Mouse (Mus musculus): ENCODE data around the gene Pcsk4.

Gene Pcsk4

DNA sequence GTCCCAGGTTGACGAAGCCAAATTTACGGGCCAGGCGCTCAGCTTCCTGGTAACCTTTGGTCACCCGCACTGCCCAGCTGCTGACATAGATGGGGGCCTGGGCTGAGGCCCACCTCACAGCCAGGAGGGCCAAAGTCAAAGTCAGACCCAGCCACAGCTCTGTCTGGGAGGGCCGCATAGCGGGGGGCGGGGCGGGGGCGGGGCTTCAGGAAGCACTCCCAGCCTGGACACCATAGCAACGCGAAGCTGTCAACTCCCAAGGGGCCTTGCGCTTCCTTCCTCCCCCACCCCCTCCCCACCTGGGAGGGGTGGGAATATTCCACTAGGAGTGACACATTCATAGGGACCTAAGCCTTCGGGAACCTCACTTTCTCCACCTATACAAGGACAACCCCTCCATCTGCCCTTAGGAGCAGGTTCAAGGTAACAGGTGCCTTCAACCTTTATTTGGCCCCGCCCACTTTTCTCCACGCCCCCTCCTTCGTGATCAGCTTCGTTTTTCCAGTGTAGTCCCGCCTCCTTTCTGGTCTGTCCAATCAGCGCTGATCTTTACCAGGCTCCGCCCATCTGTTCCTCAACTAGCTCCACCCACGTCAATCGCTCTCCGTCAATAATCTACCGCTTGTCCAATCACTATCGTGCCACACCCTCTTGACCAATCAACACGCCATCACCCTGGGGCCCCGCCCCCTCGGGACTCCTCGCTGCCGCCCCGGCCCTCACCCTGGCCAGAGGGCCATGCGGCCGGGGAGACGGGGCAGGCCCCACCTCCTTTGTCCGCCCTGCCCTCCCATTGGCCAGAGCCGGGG is at the start of gene Pcsk4, which contains the start of gene Reep6:
Pcsk4 (minus strand) TSS at position 226 of the 809 bp plus-strand sequence.
Reep6 (plus strand) TSS at position 681 of the 809 bp plus-strand sequence.
- peak; percentile 94 to 95 for DNase-seq (ENCODE audit: low spot score in 2 of 2)

DNA sequence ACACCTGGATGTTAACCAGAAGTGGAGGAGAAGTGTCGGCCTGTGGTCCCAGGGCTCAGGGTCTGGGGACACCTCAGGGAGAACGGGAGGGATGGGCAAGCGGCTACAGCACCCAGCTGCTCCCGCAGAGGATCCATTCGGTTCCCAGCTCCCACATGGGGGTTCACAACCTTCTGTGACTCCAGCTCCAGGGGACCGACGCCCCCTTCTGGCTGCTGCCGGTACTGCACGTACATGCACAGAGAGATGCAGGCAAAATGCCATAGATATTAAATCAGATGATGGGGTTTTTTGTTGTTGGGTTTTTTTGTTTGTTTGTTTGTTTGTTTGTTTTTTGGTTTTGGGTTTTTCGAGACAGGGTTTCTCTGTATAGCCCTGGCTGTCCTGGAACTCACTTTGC is 48.4 kb upstream of the Pcsk4 start:
- no peak for DNase-seq (ENCODE audit: low spot score in 2 of 2)

DNA sequence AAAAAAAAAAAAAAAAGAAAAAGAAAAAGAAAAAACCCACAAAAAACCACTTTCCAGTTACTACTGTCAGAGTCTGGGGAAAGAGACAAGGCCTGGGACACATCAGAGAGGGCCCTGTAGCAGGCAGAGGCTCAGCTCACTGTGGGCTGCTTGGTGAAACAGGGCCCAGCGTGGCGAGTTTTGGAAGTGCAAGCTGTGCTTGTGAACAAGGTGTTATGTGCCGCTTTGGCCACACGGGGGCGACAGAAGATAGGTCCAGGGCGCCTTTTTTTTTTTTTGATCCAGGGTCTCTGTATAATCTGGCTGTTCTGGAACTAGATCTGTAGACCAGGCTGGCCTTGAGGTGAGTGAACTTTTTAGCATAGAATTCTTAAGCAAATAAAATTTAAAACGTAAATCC is 46.9 kb upstream of the Pcsk4 start:
- peak; percentile 80 to 82 for DNase-seq (ENCODE audit: low spot score in 2 of 2)

DNA sequence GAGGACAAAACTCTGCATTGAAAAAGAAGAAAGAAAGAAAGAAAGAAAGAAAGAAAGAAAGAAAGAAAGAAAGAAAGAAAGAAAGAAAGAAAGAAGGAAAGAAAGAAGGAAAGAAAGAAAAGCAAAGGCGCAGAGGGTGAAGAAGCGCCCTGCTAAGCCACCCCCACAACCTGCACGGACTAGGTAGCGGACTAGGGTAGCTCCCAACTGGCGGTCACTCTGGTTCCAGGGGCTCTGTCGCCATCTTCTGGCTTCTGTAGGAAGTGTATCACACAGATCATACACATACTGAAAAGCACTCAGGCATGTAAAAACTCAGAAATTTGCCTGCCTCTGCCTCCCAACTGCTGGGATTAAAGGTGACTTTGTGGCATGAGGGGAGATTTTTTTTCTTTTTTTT is 44.8 kb upstream of the Pcsk4 start:
- DNase-seq (ENCODE audit: low spot score in 2 of 2) = peak in 1 of 2 experiments; percentile 73

DNA sequence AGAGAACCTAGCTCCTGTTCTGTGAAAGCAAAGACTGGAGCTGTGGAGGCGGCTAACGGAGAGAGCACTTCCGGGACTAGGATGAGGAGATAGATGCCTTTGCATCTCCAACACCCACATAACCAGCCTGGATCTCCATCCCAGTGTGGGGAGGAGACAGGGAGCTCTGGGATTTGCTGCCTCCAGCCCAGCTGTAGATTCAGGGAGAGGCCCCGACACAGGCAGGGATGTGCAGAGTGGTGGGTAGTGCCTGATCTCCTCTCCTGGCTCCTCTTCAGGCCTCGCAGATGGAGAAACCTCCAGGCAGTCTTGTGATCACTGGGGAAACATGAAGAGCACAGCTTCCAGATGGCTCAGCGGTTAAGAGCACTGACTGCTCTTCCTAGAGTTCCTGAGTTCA is 43.4 kb upstream of the Pcsk4 start:
- DNase-seq (ENCODE audit: low spot score in 2 of 2) = peak; percentile 47 to 65

DNA sequence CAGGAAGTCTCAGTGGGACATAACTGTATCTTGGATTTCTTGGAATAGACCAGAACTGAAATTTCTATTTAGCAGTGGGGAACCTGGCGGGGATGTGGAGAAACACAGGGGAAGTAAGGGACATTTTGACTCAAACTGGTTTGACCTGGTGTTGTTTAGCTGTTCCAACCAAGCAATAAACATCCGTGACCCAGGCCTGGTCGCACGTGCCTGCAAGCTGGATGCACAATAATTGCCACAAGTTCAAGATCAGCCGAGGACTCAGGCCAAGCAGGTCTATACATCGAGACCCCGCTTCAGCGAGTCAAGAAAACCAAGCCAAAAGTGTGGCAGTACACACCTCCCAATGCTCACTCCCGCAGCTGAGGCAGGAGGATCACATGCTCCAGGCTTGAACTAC is 42.7 kb upstream of the Pcsk4 start:
- DNase-seq (ENCODE audit: low spot score in 2 of 2) = no peak

DNA sequence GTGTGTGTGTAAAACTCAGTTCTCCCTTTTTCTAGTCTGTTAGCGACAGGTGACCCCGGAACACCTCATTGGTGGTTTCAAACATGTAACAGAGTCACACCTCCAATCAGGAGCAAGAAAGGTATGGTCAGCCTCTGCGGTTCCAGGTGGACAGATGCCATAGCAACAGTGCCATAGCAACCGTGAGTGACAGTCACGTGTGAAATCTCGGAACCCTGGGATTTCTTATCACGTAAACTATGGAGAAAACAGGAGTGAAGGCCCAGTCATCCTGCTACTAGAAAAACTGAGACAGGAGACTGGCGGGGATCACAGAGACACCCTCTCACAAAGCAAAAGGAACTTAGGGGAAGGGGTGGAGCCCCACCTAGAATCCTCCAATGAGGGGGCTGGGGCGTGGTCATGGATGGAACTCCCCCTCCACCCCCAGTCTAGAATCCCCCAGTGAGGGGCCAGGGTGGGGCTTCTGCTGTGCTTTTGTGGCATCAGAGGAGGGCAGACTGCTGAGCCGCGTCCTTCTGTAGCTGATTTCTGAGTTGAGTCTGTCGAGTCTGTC is 42.2 kb upstream of the Pcsk4 start:
- DNase-seq (ENCODE audit: low spot score in 2 of 2) = peak; percentile 56 to 63

DNA sequence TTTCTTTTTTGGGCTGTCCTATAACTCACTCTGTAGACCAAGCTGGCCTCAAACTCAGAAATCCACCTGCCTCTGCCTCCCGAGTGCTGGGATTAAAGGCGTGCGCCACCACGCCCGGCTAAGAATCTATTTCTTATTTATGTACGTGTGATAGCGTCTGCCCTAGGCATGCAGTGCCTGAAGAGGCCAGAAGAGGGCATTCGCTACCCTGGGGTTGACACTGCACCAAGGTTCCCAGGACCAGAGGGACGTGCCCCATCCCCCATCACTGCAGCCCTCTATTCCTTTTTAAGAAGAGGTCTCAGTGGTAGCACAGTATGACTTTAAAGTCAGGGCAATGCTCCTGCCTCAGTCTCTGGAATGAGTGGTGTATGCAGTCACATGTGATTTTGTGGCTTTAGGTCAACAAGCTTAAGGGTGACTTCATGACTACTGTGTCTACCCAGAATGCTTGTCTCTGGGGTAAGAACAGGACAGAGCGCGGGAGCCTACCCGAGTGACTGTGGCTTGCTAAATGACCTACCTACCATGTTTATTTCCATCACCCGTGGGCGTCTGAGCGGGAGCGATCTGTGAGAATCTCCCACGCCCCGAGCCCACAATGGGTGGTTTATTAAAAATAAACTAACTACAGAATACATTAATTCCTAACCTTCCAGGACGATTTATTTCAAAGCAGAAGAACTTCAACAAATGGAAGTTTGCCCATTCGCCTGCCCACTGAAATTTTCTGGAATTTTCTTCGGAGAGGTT is 40.9 kb upstream of the Pcsk4 start:
- DNase-seq (ENCODE audit: low spot score in 2 of 2) = peak in 1 of 2 experiments; percentile 71

DNA sequence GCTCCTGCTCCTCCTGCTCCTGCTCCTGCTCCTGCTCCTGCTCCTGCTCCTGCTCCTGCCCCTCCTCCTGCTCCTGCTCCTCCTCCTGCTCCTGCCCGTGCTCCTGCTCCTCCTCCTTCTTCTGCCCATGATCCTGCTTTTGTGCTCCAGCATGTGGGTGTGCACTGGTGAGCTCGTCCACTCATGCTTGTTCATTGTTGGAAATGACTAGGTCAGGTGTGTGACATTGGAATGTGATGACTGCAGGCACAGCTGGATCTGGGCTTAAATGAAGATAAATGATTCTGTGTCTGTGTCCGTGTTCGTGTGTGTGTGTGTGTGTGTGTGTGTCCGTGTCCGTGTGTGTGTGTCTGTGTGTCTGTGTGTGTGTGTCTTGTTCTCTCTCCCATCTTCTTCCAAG is 39.1 kb upstream of the Pcsk4 start:
- DNase-seq (ENCODE audit: low spot score in 2 of 2) = no peak

DNA sequence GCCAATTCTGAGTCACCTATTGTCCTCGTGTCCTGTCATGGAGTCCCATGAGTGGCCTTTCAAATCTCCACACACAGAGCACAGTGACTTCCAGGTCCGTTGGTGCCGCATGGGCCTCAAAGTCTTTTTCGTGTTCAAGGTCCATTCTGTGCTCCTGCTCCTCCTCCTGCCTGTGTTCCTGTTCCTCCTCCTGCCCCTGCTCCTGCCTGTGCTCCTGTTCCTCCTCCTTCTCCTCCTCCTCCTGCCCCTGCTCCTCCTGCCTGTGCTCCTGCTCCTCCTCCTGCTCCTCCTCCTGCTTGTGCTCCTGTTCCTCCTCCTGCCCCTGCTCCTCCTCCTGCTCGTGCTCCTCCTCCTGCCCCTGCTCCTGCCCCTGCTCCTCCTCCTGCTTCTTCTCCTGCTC is 38.7 kb upstream of the Pcsk4 start:
- DNase-seq (ENCODE audit: low spot score in 2 of 2) = no peak

DNA sequence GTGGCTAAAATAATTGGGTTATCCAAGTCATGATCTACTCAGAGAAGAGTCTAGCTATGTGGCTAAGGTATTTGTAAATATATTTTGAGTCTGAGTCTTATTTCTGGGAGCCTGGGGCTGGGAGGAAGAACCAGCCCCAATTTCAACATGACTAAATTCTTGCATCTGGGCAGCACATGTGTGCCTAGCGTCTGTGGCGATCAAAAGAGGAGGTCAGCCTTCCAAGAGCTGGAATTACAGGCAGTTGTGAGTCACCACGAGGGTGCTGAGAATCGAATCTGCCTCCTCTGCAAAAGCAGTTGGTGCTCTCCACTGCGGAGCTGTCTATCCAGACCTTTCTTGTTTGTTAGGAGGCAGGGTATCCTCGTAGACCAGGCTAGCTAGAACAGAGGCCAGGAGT is 36.4 kb upstream of the Pcsk4 start:
- no peak for DNase-seq (ENCODE audit: low spot score in 2 of 2)

DNA sequence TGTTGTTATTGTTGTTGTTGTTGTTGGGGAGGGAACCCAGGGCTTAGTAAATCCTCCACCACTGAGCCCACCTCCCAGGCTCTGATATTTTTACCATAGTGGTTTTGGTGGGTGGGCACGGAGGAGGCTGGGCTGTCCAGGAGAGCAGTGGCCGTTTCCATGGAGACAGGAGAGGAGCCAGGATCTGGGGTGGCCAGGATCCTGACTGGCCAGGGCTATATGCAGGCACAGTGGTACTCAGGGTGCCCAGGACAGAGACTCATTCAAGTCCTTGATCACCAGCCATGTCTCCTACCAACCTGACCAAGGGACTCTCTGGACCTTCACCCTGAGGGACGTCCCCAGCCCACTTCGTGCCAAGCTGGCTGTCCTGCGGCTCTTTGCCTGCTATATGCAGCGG is 34.4 kb upstream of the Pcsk4 start:
- DNase-seq (ENCODE audit: low spot score in 2 of 2) = no peak

DNA sequence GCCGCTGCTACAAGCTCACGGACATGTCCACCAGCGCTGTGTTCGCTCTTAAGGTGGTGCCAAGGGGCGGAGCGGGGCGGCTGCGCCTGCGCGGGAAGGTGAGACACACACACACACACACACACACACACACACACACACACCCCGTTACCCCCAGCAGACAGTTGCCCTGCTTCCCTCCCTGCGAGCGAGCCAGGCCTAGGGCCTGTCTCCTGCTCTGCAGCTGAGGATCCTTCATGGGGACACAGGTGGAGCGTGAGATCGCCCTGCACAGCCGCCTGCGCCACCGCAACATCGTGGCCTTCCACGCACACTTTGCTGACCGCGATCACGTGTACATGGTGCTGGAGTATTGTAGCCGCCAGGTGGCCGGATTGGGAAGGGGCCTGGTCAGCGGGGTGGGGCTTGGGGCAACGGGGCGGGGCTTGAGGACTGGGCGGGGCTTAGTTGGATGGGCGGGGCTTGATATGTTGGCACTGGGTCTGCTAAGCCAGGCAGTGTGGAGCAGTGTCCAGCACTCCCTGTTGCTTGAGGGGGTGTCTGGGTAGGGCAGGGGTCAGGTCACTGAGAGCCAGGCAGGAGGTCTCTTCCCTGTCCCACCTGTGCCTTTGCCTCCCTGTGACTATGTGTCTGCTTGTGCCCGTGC is 28.8 kb upstream of the Pcsk4 start:
- DNase-seq (ENCODE audit: low spot score in 2 of 2) = no peak

DNA sequence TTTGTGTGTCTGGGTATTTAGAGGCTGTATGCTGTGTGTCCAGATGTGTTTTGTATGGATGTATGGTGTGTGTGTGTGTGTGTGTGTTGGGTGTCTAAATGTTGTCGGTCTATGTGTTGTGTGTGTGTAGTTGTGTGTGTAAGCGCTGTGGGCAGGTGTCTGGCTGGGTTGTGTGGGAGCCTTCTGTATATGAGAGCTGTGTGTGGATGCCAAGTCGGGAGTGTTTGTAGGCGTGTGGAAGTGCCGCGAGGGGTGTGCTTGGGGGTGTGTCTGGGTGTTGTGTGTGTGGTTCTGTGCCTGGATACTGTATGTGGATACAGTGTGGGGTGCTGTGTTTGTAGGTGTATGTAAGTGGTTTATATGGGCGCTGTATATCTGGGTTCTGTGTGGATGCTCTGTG is 28.0 kb upstream of the Pcsk4 start:
- DNase-seq (ENCODE audit: low spot score in 2 of 2) = no peak

DNA sequence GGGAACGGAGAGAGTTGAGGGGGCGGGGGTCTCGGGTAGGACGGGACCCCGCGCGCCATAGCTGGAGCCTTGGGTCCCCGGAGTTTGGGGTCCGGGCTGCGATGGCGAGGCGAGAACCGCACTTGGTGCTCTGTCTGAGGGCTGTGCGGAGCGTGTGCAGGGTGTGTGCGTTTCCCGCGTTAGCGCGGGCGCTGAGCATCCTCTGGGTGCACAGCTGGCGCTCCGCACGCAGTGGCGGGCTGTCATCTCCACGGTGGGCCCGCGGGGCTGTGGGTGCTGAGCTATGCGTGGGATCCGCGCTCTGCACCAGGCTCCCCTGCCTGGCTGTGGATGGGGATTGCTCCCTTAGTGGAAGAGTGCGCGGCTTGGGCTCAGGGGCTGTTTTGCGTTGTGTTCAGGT is 27.4 kb upstream of the Pcsk4 start:
- DNase-seq (ENCODE audit: low spot score in 2 of 2) = no peak

DNA sequence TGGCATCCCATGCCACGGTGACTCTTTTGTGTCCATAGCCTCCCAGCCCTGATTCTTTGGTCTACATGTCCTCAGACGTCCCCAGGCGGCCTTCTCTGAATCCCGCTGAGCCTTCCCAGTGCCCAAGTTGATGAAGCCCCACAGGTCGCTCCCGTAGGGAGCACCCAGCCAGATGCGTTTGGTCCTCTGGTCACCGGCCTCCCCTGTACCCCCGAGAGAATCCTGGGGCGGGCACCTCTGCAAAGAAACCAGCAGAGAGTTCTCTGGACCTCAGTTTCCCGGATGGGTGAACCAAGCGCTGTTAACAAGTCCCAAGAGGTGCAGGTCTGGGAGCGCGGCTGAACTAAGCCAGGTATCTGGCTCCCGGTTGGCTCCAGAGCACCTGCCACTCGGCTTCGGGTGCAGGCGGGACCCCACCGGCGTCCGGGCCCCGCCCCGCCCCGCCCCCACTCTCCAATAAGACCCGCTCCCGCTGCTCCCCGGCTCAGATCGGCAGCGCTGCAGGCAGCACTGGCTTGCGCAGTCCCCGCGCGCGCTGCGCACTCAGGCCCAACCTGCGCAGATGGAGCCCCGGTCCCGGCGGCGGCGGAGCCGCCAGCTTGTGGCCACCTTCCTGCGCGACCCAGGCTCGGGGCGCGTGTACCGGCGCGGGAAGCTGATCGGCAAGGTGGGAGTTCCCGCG is 26.8 kb upstream of the Pcsk4 start, which contains the start of gene Plk5:
Plk5 (plus strand) TSS at position 459 of the 682 bp plus-strand sequence.
- no peak for DNase-seq (ENCODE audit: low spot score in 2 of 2)

DNA sequence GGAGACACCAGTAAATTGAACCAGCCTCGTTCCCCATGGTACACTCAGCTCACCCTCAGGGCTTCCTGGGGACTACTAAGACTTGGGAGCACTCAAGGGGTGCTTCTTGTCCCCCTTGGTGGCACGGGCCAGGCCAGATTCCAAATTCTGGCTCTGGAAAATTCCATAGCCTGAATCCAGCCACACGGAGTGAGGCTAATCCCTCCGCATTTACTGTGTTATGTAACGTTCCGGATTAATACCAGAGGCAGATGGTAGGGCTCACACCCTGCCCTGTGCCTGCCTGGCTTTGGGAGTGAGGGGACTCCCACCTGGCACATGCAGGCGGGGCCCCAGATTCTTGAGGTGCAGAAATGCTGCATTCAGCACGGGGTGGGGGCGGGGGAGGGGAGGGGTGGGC is 26.1 kb upstream of the Pcsk4 start:
- no peak for DNase-seq (ENCODE audit: low spot score in 2 of 2)

DNA sequence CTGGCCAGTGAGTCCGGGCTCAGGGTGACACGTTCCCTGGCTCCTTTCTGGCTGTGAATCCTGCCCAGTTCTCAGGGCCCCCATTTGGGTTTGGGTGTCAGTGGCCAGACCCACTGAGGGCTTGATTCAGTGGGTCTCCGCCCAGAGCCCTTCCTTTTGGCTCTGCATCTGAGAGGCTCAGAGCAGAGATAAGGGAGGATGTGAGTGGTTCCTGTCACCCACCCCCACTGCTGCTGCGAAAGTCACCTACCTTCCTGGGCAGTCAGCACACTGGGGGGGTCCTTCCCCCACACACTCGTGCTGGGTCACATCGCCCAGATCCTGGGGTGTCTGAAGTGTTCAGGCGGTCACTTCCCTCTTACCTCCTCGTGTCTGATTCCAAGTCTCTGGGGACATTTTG is 23.4 kb upstream of the Pcsk4 start:
- no peak for DNase-seq (ENCODE audit: low spot score in 2 of 2)

DNA sequence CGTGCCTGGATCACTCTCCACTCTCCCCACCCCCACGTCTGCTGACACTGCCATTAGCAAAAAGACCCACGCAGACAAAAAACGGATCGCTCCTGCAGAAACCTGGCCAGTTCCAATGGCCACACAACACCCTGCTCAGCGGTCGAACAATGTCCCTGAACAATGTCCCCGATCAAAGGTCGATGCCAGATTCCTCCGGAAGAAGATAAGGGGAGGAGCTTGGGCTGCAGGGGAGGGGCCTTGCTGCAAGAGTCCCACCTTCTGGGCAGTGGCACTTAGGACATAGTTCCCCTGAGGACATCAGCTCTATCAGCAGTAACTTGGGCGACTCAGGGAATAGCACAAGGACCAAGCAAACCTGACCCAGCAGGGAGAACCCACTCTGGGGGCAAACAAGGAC is 22.6 kb upstream of the Pcsk4 start:
- no peak for DNase-seq (ENCODE audit: low spot score in 2 of 2)

DNA sequence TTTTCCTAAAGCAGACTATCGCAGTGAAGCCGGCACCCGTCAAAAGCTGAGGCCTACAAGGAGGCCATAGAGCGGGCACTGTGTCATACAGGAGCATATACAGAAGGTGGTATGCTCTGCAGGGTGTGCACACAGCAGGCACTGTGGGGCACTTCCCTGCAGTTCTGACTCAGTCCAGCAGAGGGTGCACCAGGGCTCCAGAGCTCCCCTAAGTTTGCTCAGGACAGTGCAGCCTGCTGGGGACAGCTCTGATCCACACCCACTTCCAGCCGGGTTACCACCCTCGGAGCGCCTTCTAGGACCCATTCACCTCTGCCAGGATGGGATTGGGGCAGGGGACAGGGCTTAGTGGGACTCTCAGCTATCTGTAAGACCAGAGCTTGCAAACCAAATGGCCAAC is 21.0 kb upstream of the Pcsk4 start:
- DNase-seq (ENCODE audit: low spot score in 2 of 2) = peak; percentile 59 to 68

DNA sequence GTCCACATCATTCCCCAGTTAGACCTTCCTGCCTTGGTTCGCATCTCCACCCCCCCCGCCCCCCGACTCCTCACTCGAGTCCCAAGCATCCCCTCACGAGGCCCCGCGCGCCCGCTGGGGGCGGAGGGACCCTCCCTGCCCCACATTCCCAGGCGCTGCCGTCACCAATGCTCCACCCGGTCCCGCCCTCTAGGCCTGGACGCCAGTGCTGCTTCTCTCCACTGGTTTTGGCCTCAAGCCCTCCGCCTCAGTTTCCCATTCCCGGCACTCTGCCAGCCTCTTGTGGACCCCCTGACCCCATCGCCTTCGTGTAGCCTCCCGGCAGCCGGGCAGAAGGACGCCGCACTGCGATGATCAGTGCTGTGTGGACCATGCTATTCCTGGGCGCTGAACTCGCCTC is 19.7 kb upstream of the Pcsk4 start:
- DNase-seq (ENCODE audit: low spot score in 2 of 2) = no peak
